Mouse (Mus musculus) forebrain, postnatal 0 days (tissue): Measurements from ENCODE around the gene Sema4d. TPM values are rescaled to one million over a fixed set of nuclear protein-coding genes. Genes with fewer than 3 reads are reported as not detected.

Source experiments
- ATAC-seq: fragments of 200-750 bp; cut with Nextera tagmentation; 2 replicates; pipeline ENCODE4 v1.8.0; 2017; ENCODE audit warnings: mild to moderate bottlenecking, moderate library complexity
- DNase-seq: peaks from one replicate; pipeline ENCODE4 v3.0.0-alpha.2; 2015
- H3K27ac ChIP-seq: fragments of 300-500 bp; sonication (generic); 2 replicates; pipeline ENCODE4 v1.5.1; 2014; ENCODE audit warnings: low read depth, mild to moderate bottlenecking, antibody characterized with exemption, low read length, moderate library complexity, mixed read lengths
- H3K27me3 ChIP-seq: fragments of 300-500 bp; sonication (generic); 2 replicates; pipeline ENCODE4 v1.6.1; 2014; ENCODE audit warnings: mild to moderate bottlenecking, low read length, mixed read lengths; ENCODE audit not compliant: insufficient read depth
- H3K36me3 ChIP-seq: fragments of 300-500 bp; sonication (generic); 2 replicates; pipeline ENCODE4 v1.6.1; 2014; ENCODE audit warnings: mild to moderate bottlenecking, moderate library complexity; ENCODE audit not compliant: insufficient read depth
- H3K4me1 ChIP-seq: fragments of 300-500 bp; sonication (generic); 2 replicates; pipeline ENCODE4 v1.6.1; 2014; ENCODE audit warnings: antibody characterized with exemption; ENCODE audit not compliant: insufficient read depth
- H3K4me2 ChIP-seq: fragments of 300-500 bp; sonication (generic); 2 replicates; pipeline ENCODE4 v1.6.1; 2014; ENCODE audit warnings: low read depth, mild to moderate bottlenecking, moderate library complexity
- H3K4me3 ChIP-seq: fragments of 300-500 bp; sonication (generic); 2 replicates; pipeline ENCODE4 v1.5.1; 2014; ENCODE audit warnings: low read depth, low read length, mixed read lengths
- H3K9ac ChIP-seq: fragments of 300-500 bp; sonication (generic); 2 replicates; pipeline ENCODE4 v1.6.1; 2014; ENCODE audit warnings: mild to moderate bottlenecking
- H3K9me3 ChIP-seq: fragments of 300-500 bp; sonication (generic); 2 replicates; pipeline ENCODE4 v1.6.1; 2016; ENCODE audit warnings: low read length
- CTCF ChIP-seq: sonication (generic); IDR thresholded peaks from 2 replicates; pipeline ENCODE4 v1.5.1; 2016; ENCODE audit warnings: antibody characterized with exemption, control low read depth, low read depth
- WGBS: fragments of 180-500 bp; shearing (Covaris S2); extraction: QIAGEN DNeasy Blood & Tissue Kit; methylation state at CpG from one replicate; pipeline ENCODE4 v1.1.7; 2014; 5-methylcytosine and 5-hydroxymethylcytosine counted together
- polyA plus RNA-seq: library from polyadenylated mRNA; unstranded; fragments of >200 nt; fragmentation: Nextera tagmentation; extraction: Ambion mirVana; gene quantifications from 2 replicates; pipeline ENCODE4 v1.2.1, GENCODE M21; 2015
- total RNA-seq: library from RNA; depleted of rRNA; stranded (reverse); fragments of >200 nt; gene quantifications from 2 replicates; pipeline ENCODE4 v1.2.3, GENCODE M21; 2014

The Sema4d gene
- total and polyA plus RNA-seq, 2 experiments from 2014 or later: 14.2 to 16.5 TPM

- no peak overlapping the region for H3K4me3 ChIP-seq
- H3K9ac ChIP-seq: no peak overlapping the region
- ATAC-seq: no peak
- no peak overlapping the region for H3K27ac ChIP-seq
- no peak for TF ChIP-seq CTCF
- no peak for DNase-seq
- WGBS: 86% methylated on average over 6 of the region's 6 CpGs
- H3K9me3 ChIP-seq: no peaks in the 10 kb centered on the region
- H3K4me2 ChIP-seq: no peak overlapping the region
- peaks cover 3% of the 10 kb centered on the region; the same call in 1 of the 2 replicates for H3K36me3 ChIP-seq
- no peaks in the 10 kb centered on the region for H3K27me3 ChIP-seq
- 0 out of 2 replicates have a peak, but pooled peaks cover 7% of the 10 kb centered on the region for H3K4me1 ChIP-seq
Observed at GRCm38 (mm10) chr13:51759256-51759987, 34.1 kb downstream of the Sema4d start.

GRCm38 (mm10) chr13:51758428-51758827 lies 35.1 kb downstream of the Sema4d start:
- TF ChIP-seq CTCF: no peak
- Histone ChIP-seq H3K27ac (no peak overlapping the region), H3K4me3 (no peak overlapping the region), H3K36me3 (peaks cover 3% of the 10 kb centered on the region; the same call in 1 of the 2 replicates), H3K9me3 (no peaks in the 10 kb centered on the region), H3K4me1 (peaks cover 13% of the 10 kb centered on the region; the same call in 1 of the 2 replicates), H3K27me3 (no peaks in the 10 kb centered on the region), H3K4me2 (no peak overlapping the region), H3K9ac (no peak overlapping the region)
- no peak for ATAC-seq
- WGBS: 72% methylated on average over 9 of the region's 9 CpGs
- no peak for DNase-seq

- no peaks in the 10 kb centered on the region for H3K9me3 ChIP-seq
- peaks cover 22% of the 10 kb centered on the region for H3K4me1 ChIP-seq
- DNase-seq: no peak
- H3K9ac ChIP-seq: no peak overlapping the region
- 77% methylated on average over 2 of the region's 2 CpGs for WGBS
- no peak for ATAC-seq
- no peak overlapping the region for H3K4me3 ChIP-seq
- no peaks in the 10 kb centered on the region for H3K27me3 ChIP-seq
- peaks cover 3% of the 10 kb centered on the region; the same call in 1 of the 2 replicates for H3K36me3 ChIP-seq
- no peak overlapping the region for H3K4me2 ChIP-seq
- TF ChIP-seq CTCF: no peak
- no peak overlapping the region for H3K27ac ChIP-seq
Observed at GRCm38 (mm10) chr13:51757099-51757498, 36.4 kb downstream of the Sema4d start.

- no peak for TF ChIP-seq CTCF
Observed at GRCm38 (mm10) chr13:51756563-51756962, 37.0 kb downstream of the Sema4d start.

GRCm38 (mm10) chr13:51756019-51756418 lies 37.5 kb downstream of the Sema4d start:
- Histone ChIP-seq H3K27me3 (no peaks in the 10 kb centered on the region), H3K9ac (no peak overlapping the region), H3K4me3 (no peak overlapping the region), H3K27ac (peak overlapping the region; percentile 16; the same call in 1 of the 2 replicates), H3K4me2 (no peak overlapping the region), H3K36me3 (no peaks in the 10 kb centered on the region), H3K9me3 (no peaks in the 10 kb centered on the region), H3K4me1 (peaks cover 22% of the 10 kb centered on the region)
- peak; percentile 36 for DNase-seq
- 49% methylated on average over 9 of the region's 9 CpGs for WGBS
- TF ChIP-seq CTCF: no peak
- no peak for ATAC-seq

More at GRCm38 (mm10) chr13:51756563-51756962, 37.0 kb downstream of the Sema4d start:
- Histone ChIP-seq H3K27ac (peak overlapping the region; percentile 16; the same call in 1 of the 2 replicates), H3K9me3 (no peaks in the 10 kb centered on the region), H3K4me3 (no peak overlapping the region), H3K36me3 (no peaks in the 10 kb centered on the region), H3K4me1 (peaks cover 22% of the 10 kb centered on the region), H3K27me3 (no peaks in the 10 kb centered on the region), H3K9ac (no peak overlapping the region), H3K4me2 (no peak overlapping the region)
- 77% methylated on average over 3 of the region's 3 CpGs for WGBS
- no peak for ATAC-seq
- no peak for DNase-seq

GRCm38 (mm10) chr13:51755584-51755983 lies 38.0 kb downstream of the Sema4d start:
- Histone ChIP-seq H3K9ac (no peak overlapping the region), H3K27me3 (no peaks in the 10 kb centered on the region), H3K4me3 (no peak overlapping the region), H3K9me3 (no peaks in the 10 kb centered on the region), H3K4me2 (no peak overlapping the region), H3K4me1 (peaks cover 22% of the 10 kb centered on the region), H3K36me3 (no peaks in the 10 kb centered on the region), H3K27ac (no peak overlapping the region; the same call in 1 of the 2 replicates)
- DNase-seq (no peak), ATAC-seq (no peak)
- no peak for TF ChIP-seq CTCF
- 95% methylated on average over 7 of the region's 7 CpGs for WGBS

GRCm38 (mm10) chr13:51754559-51755126 lies 38.9 kb downstream of the Sema4d start:
- H3K27ac ChIP-seq: no peak overlapping the region
- no peaks in the 10 kb centered on the region for H3K9me3 ChIP-seq
- no peaks in the 10 kb centered on the region for H3K36me3 ChIP-seq
- no peak for TF ChIP-seq CTCF
- H3K4me2 ChIP-seq: no peak overlapping the region
- H3K4me3 ChIP-seq: no peak overlapping the region
- peaks cover 22% of the 10 kb centered on the region for H3K4me1 ChIP-seq
- H3K9ac ChIP-seq: no peak overlapping the region
- 82% methylated on average over 13 of the region's 13 CpGs for WGBS
- DNase-seq: no peak
- no peak for ATAC-seq
- H3K27me3 ChIP-seq: no peaks in the 10 kb centered on the region
